Mouse (Mus musculus) cerebellum, adult (tissue): ENCODE measurements around the gene Mllt11.

Source experiments
- ATAC-seq: cut with Nextera tagmentation; 2 replicates; pipeline ENCODE4 v1.9.2; 2017; ENCODE audit warnings: mild to moderate bottlenecking, moderate library complexity, mixed read lengths; ENCODE audit not compliant: insufficient number of reproducible peaks, low FRiP score, low TSS enrichment

The Mllt11 gene

GRCm38 (mm10) chr3:95246465-95247231 is 14.7 kb upstream of the Mllt11 start:
- no peak for ATAC-seq

- ATAC-seq: no peak
Observed at GRCm38 (mm10) chr3:95243086-95243485, 11.1 kb upstream of the Mllt11 start.

GRCm38 (mm10) chr3:95241498-95241897 is 9.5 kb upstream of the Mllt11 start, which contains the start of gene Gm128:
Gm128 (minus strand) TSS chr3:95241598.
- ATAC-seq: no peak

GRCm38 (mm10) chr3:95240900-95241299 is 8.9 kb upstream of the Mllt11 start:
- no peak for ATAC-seq

GRCm38 (mm10) chr3:95239971-95240370 is 8.0 kb upstream of the Mllt11 start:
- ATAC-seq: no peak

GRCm38 (mm10) chr3:95239022-95239421 is 7.1 kb upstream of the Mllt11 start:
- ATAC-seq: no peak

- ATAC-seq: no peak
Observed at GRCm38 (mm10) chr3:95237541-95238099, 5.6 kb upstream of the Mllt11 start.

GRCm38 (mm10) chr3:95235386-95236301 is 3.7 kb upstream of the Mllt11 start:
- no peak for ATAC-seq

GRCm38 (mm10) chr3:95233303-95233980 is 1.5 kb upstream of the Mllt11 start:
- no peak for ATAC-seq

GRCm38 (mm10) chr3:95232771-95233170 is 800 bp upstream of the Mllt11 start:
- no peak for ATAC-seq

GRCm38 (mm10) chr3:95230495-95231297 is 1.3 kb downstream of the Mllt11 start:
- no peak for ATAC-seq

- no peak for ATAC-seq
Observed at GRCm38 (mm10) chr3:95229781-95230494, 2.0 kb downstream of the Mllt11 start.

- ATAC-seq: peak; percentile 8; the same call in 1 of the 2 replicates
Observed at GRCm38 (mm10) chr3:95228894-95229780, 2.8 kb downstream of the Mllt11 start.

GRCm38 (mm10) chr3:95228148-95228893 is 3.6 kb downstream of the Mllt11 start, which contains the start of gene Cdc42se1:
Cdc42se1 (plus strand) TSS chr3:95228732.
- ATAC-seq: peak; percentile 83

GRCm38 (mm10) chr3:95227214-95227613 is 4.8 kb downstream of the Mllt11 start:
- ATAC-seq: no peak

- no peak for ATAC-seq
Observed at GRCm38 (mm10) chr3:95224295-95224694, 7.7 kb downstream of the Mllt11 start.

GRCm38 (mm10) chr3:95223041-95223440 is 8.9 kb downstream of the Mllt11 start:
- no peak for ATAC-seq
